Mouse (Mus musculus) thymus, adult 2 months (tissue): Measurements from ENCODE around the gene Olfr1202. TPM values are rescaled to one million over a fixed set of nuclear protein-coding genes. Genes with fewer than 3 reads are reported as not detected.

Source experiments
- DNase-seq: peaks from one replicate; pipeline ENCODE4 v3.0.0; 2021
- H3K27ac ChIP-seq: fragments of 200-500 bp; 2 replicates; pipeline ENCODE4 v1.5.1; 2012; ENCODE audit warnings: low read length, control low read depth; ENCODE audit not compliant: control insufficient read depth, insufficient read depth
- H3K27me3 ChIP-seq: fragments of 200-500 bp; 2 replicates; pipeline ENCODE4 v1.6.1; 2012; ENCODE audit warnings: mild to moderate bottlenecking, low read length, moderate library complexity, mixed read lengths; ENCODE audit not compliant: control insufficient read depth, insufficient read depth
- H3K36me3 ChIP-seq: fragments of 200-500 bp; 2 replicates; pipeline ENCODE4 v1.6.1; 2012; ENCODE audit warnings: mild to moderate bottlenecking, low read length, moderate library complexity; ENCODE audit not compliant: control insufficient read depth, insufficient read depth
- H3K4me1 ChIP-seq: fragments of 200-500 bp; replicated peaks from 2 replicates; pipeline ENCODE4 v1.6.1; 2012; ENCODE audit warnings: low read length; ENCODE audit not compliant: control insufficient read depth, insufficient read depth
- H3K4me3 ChIP-seq: fragments of 200-500 bp; 2 replicates; pipeline ENCODE4 v1.5.1; 2012; ENCODE audit warnings: mild to moderate bottlenecking, low read length, control low read depth, moderate library complexity; ENCODE audit not compliant: control insufficient read depth, insufficient read depth
- CTCF ChIP-seq: fragments of 200-500 bp; IDR thresholded peaks from 2 replicates; pipeline ENCODE4 v1.5.1; 2012; ENCODE audit warnings: mild to moderate bottlenecking, control low read depth, low read length, moderate library complexity, borderline replicate concordance; ENCODE audit not compliant: control insufficient read depth, poor library complexity, insufficient read depth; ENCODE audit errors: extremely low read depth
- POLR2A ChIP-seq: fragments of 200-500 bp; IDR thresholded peaks from 2 replicates; pipeline ENCODE4 v1.6.1; 2012; ENCODE audit warnings: mild to moderate bottlenecking, low read length, control low read depth, moderate library complexity; ENCODE audit not compliant: control insufficient read depth, poor library complexity, insufficient read depth; ENCODE audit errors: extremely low read depth
- WGBS: fragments of 180-500 bp; shearing (Covaris S2); methylation state at CpG from one replicate; pipeline ENCODE4 v1.1.7; 2018; 5-methylcytosine and 5-hydroxymethylcytosine counted together
- polyA plus RNA-seq: library from polyadenylated mRNA; depleted of rRNA; stranded (reverse); fragments of >200 nt; gene quantifications from 2 replicates; pipeline ENCODE4 v1.2.3, GENCODE M21; 2012; rRNA removed

Gene Olfr1202
- polyA plus RNA-seq, 1 experiment: not detected

GRCm38 (mm10) chr2:88862931-88863330 is 48.6 kb downstream of the Olfr1202 start, which contains the start of gene Olfr1206:
Olfr1206 (plus strand) TSS chr2:88863231.
- WGBS: 89% methylated on average over 2 of the region's 2 CpGs
- Histone ChIP-seq H3K4me3 (no peak within 1 kb of the TSS), H3K27ac (no peak within 1 kb of the TSS), H3K36me3 (no peaks in the 10 kb centered on the region), H3K4me1 (no peaks in the 10 kb centered on the region), H3K27me3 (no peaks in the 10 kb centered on the region)
- TF ChIP-seq CTCF: no peak
- no peak for TF ChIP-seq POLR2A
- no peak for DNase-seq

Other genes starting within 250 kb of the Olfr1202 start
- not detected in 2 replicates for gene Olfr1189, start 228.0 kb upstream of the Olfr1202 start, polyA plus RNA-seq
- gene Olfr1191-ps1, start 174.0 kb upstream of the Olfr1202 start, polyA plus RNA-seq: not detected in 2 replicates
- not detected in 2 replicates for gene Olfr1192-ps1, start 166.0 kb upstream of the Olfr1202 start, polyA plus RNA-seq
- not detected in 2 replicates for gene Olfr1193, start 138.9 kb upstream of the Olfr1202 start, polyA plus RNA-seq
- not detected in 2 replicates for gene Olfr1195, start 125.3 kb upstream of the Olfr1202 start, polyA plus RNA-seq
- gene Olfr1196, start 109.9 kb upstream of the Olfr1202 start, polyA plus RNA-seq: not detected in 2 replicates
- gene Olfr1197, start 82.1 kb upstream of the Olfr1202 start, polyA plus RNA-seq: not detected in 2 replicates
- not detected in 2 replicates for gene Olfr1198, start 63.1 kb upstream of the Olfr1202 start, polyA plus RNA-seq
- gene Olfr1199, start 54.0 kb upstream of the Olfr1202 start, polyA plus RNA-seq: not detected in 2 replicates
- not detected in 2 replicates for gene Olfr1200, start 44.0 kb upstream of the Olfr1202 start, polyA plus RNA-seq
- gene Olfr1201, start 21.5 kb upstream of the Olfr1202 start, polyA plus RNA-seq: not detected in 2 replicates
- not detected in 2 replicates for gene Olfr1205, start 15.2 kb downstream of the Olfr1202 start, polyA plus RNA-seq
- gene Olfr1204, start 34.8 kb downstream of the Olfr1202 start, polyA plus RNA-seq: not detected in 2 replicates
- not detected in 2 replicates for gene Olfr1206, start 48.7 kb downstream of the Olfr1202 start, polyA plus RNA-seq
- gene Olfr1208, start 87.8 kb downstream of the Olfr1202 start, polyA plus RNA-seq: not detected in 2 replicates
- gene Olfr1209, start 100.7 kb downstream of the Olfr1202 start, polyA plus RNA-seq: not detected in 2 replicates
- not detected in 2 replicates for gene Olfr1211, start 123.6 kb downstream of the Olfr1202 start, polyA plus RNA-seq
- gene Olfr1212, start 139.5 kb downstream of the Olfr1202 start, polyA plus RNA-seq: not detected in 2 replicates
- gene Gm13762, start 165.8 kb downstream of the Olfr1202 start, polyA plus RNA-seq: not detected in 2 replicates
- not detected in 2 replicates for gene Olfr1214, start 178.2 kb downstream of the Olfr1202 start, polyA plus RNA-seq
- not detected in 2 replicates for gene Olfr1215, start 192.5 kb downstream of the Olfr1202 start, polyA plus RNA-seq
- gene Olfr1216, start 203.8 kb downstream of the Olfr1202 start, polyA plus RNA-seq: not detected in 2 replicates
- gene Olfr1217, start 217.6 kb downstream of the Olfr1202 start, polyA plus RNA-seq: not detected in 2 replicates
- not detected in 2 replicates for gene Olfr1218, start 246.7 kb downstream of the Olfr1202 start, polyA plus RNA-seq